Mouse (Mus musculus): Measurements from ENCODE around the gene Xrcc3. TPM values are rescaled to one million over a fixed set of nuclear protein-coding genes. Genes with fewer than 3 reads are reported as not detected.

The Xrcc3 gene
- total RNA-seq, 2 experiments from 2014 or later: 1.6 to 2.0 TPM

Other genes with a start within 250 kb of the Xrcc3 start
- gene Mark3, start 239.3 kb downstream of the Xrcc3 start, total RNA-seq (2021): 10 to 100 TPM; 50.2 to 62.4 TPM
- gene Ckb, start 141.5 kb downstream of the Xrcc3 start, total RNA-seq (2021): 10 to 100 TPM; 37.7 to 68.3 TPM
- 1 to 10 TPM; 3.8 to 5.4 TPM for gene Trmt61a, start 135.8 kb downstream of the Xrcc3 start, total RNA-seq (2021)
- gene Bag5, start 100.6 kb downstream of the Xrcc3 start, total RNA-seq (2021): 10 to 100 TPM; 17.5 to 21.1 TPM
- 10 to 100 TPM; 34.7 to 39.5 TPM for gene Apopt1, start 100.6 kb downstream of the Xrcc3 start, total RNA-seq (2021)
- gene Klc1, start 55.0 kb downstream of the Xrcc3 start, total RNA-seq (2021): 10 to 100 TPM; 81.0 to 96.2 TPM
- 10 to 100 TPM; 19.6 to 21.9 TPM for gene Zfyve21, start 297 bp upstream of the Xrcc3 start, total RNA-seq (2021)
- 10 to 100 TPM in 1 of 2 experiments, 1 to 10 TPM in 1; 9.5 to 13.4 TPM for gene Ppp1r13b, start 94.2 kb upstream of the Xrcc3 start, total RNA-seq (2021)
- 100 to 1,000 TPM; 846 to 916 TPM for gene Atp5mpl, start 153.1 kb upstream of the Xrcc3 start, total RNA-seq (2021)
- under 1 TPM; 0.36 to 0.59 TPM for gene Tdrd9, start 157.7 kb upstream of the Xrcc3 start, total RNA-seq (2021)
- gene Rd3l, start 167.4 kb upstream of the Xrcc3 start, total RNA-seq (2021): not detected